Mouse (Mus musculus) gastrocnemius, postnatal 10 days (tissue): ENCODE measurements around the gene Edem1. TPM values are rescaled to one million over a fixed set of nuclear protein-coding genes. Genes with fewer than 3 reads are reported as not detected.

ENCODE experiments used
- DNase-seq: peaks from one replicate; pipeline ENCODE4 v3.0.0; 2021; ENCODE audit warnings: mixed read lengths
- long read RNA-seq, 2 experiments: library from polyadenylated mRNA; stranded (forward); transcript quantifications; one replicate each; pipeline ENCODE4 v2.0.0; 2021
- total RNA-seq, 2 experiments: library from RNA; stranded (reverse); gene quantifications; 2 replicates each; pipeline ENCODE4 v1.2.3; 2021

Gene Edem1
- 10 to 100 TPM; 12.6 to 20.3 TPM for total RNA-seq
- long read RNA-seq, experiment 1, full-length matches to known transcripts: 19 of 25 reads
- long read RNA-seq, experiment 1, partial matches to known transcripts: 1 of 25 reads
- long read RNA-seq, experiment 1, other reads (novel, unspliced or antisense): 5 of 25 reads
- long read RNA-seq, experiment 2, full-length matches to known transcripts: 12 of 13 reads
- long read RNA-seq, experiment 2, partial matches to known transcripts: 1 of 13 reads
- long read RNA-seq, experiment 2, other reads (novel, unspliced or antisense): 0 of 13 reads

GRCm38 (mm10) chr6:108828234-108828868 is at the start of gene Edem1:
TSS of gene Edem1 (plus strand) at chr6:108828641.
- peak; percentile 98 for DNase-seq

GRCm38 (mm10) chr6:108781865-108782264 is 46.6 kb upstream of the Edem1 start:
- no peak for DNase-seq

- DNase-seq: peak; percentile 99
These were observed 45.8 kb upstream of the Edem1 start, which contains the start of gene Arl8b for GRCm38 (mm10) chr6:108782526-108783183. TSS of gene Arl8b (plus strand) at chr6:108783099.

- peak; percentile 38 for DNase-seq
These were observed 45.1 kb upstream of the Edem1 start for GRCm38 (mm10) chr6:108783184-108783881.

GRCm38 (mm10) chr6:108784056-108784455 is 44.4 kb upstream of the Edem1 start:
- DNase-seq: no peak

- no peak for DNase-seq
These were observed 43.6 kb upstream of the Edem1 start for GRCm38 (mm10) chr6:108784796-108785195.

GRCm38 (mm10) chr6:108785551-108785950 is 42.9 kb upstream of the Edem1 start:
- no peak for DNase-seq

- DNase-seq: no peak
These were observed 36.9 kb upstream of the Edem1 start for GRCm38 (mm10) chr6:108791498-108791897.

- DNase-seq: no peak
These were observed 32.5 kb upstream of the Edem1 start for GRCm38 (mm10) chr6:108795912-108796311.

- DNase-seq: no peak
These were observed 31.7 kb upstream of the Edem1 start for GRCm38 (mm10) chr6:108796706-108797105.

- no peak for DNase-seq
These were observed 23.2 kb upstream of the Edem1 start for GRCm38 (mm10) chr6:108805194-108805593.

- DNase-seq: no peak
These were observed 22.6 kb upstream of the Edem1 start for GRCm38 (mm10) chr6:108805871-108806270.

GRCm38 (mm10) chr6:108807446-108807845 is 21.0 kb upstream of the Edem1 start:
- no peak for DNase-seq

GRCm38 (mm10) chr6:108808786-108809185 is 19.7 kb upstream of the Edem1 start:
- no peak for DNase-seq

GRCm38 (mm10) chr6:108810237-108810636 is 18.2 kb upstream of the Edem1 start:
- DNase-seq: no peak

- no peak for DNase-seq
These were observed 16.3 kb upstream of the Edem1 start for GRCm38 (mm10) chr6:108812134-108812533.

GRCm38 (mm10) chr6:108817510-108817909 is 10.9 kb upstream of the Edem1 start:
- no peak for DNase-seq

GRCm38 (mm10) chr6:108824816-108825545 is 3.5 kb upstream of the Edem1 start:
- no peak for DNase-seq

- DNase-seq: no peak
These were observed 2.4 kb upstream of the Edem1 start for GRCm38 (mm10) chr6:108826070-108826469.

- no peak for DNase-seq
These were observed 1.0 kb upstream of the Edem1 start for GRCm38 (mm10) chr6:108827336-108827920.

- DNase-seq: peak; percentile 47
These were observed 431 bp downstream of the Edem1 start for GRCm38 (mm10) chr6:108828872-108829271.
